Mouse (Mus musculus): Measurements from ENCODE around the gene Ralgapa2. TPM values are rescaled to one million over a fixed set of nuclear protein-coding genes. Genes with fewer than 3 reads are reported as not detected.

Gene Ralgapa2
- polyA plus RNA-seq, 1 experiment from 2014 or later = 7.8 TPM

DNA sequence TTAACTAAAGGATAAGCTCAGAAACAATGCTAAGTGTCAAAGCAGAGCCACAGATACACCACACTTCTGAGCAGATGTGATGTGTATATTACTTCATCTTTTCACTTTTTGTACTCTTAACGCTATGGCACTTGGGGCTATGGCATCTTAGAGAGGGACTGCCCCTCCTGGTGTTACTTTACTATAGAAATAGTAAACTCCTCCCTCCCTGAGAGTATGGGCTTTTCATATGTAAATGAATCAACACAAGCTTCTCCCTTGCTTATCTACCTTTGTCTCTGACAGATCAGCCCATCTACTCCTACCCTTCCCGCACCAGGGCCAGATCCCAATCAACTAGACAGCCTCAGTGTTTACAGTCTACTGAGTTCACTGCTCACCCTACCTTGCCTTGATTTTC is 111.4 kb downstream of the Ralgapa2 start:
- 53% methylated on average over 2 of the region's 2 CpGs for WGBS
- ATAC-seq = no peak
- Histone ChIP-seq H3K27me3 (replicated peaks; ENCODE audit: control insufficient read depth, insufficient read depth, low read length) (no peaks in the 10 kb centered on the region), H3K9me3 (ENCODE audit: control insufficient read depth, low read length) (no peaks in the 10 kb centered on the region), H3K4me3 (ENCODE audit: low read length) (no peak overlapping the region), H3K27ac (ENCODE audit: low read length) (no peak overlapping the region), H3K4me2 (ENCODE audit: low read depth, low read length) (no peak overlapping the region), H3K36me3 (ENCODE audit: control insufficient read depth, insufficient read depth, low read length) (no peaks in the 10 kb centered on the region), H3K4me1 (ENCODE audit: control insufficient read depth, insufficient read depth, low read length) (no peaks in the 10 kb centered on the region), H3K9ac (ENCODE audit: low read depth, low read length) (no peak overlapping the region)

DNA sequence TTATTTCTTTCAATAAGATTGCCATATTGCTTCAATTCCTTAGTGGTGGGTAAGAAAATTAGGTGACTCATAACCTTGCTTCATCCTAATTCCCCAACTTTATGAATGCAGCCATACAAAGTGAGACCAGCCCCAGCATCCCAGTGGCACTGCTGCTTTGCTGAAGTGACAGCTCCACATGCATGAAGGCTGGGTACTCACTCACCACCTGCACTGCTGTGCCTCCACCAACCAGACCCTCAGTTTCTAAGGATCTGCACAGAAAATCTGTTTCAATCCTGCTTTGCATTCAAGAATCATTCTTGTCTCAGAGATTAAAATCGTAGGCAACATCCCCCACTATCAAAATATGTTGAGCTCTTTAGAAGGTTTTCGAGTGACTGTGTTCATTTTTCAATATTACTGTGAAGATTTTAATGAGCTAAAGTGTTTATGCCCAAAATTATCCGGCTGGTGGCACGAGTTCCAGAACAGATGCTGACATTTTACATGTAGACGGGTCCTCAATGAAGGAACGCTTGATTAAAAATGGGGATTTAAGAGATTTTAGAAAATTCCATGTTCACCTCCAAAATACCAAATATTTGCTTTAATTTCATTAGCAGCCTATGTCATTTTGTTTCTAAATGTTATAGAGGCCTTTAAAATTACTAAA is 113.8 kb downstream of the Ralgapa2 start:
- H3K36me3 ChIP-seq (ENCODE audit: control insufficient read depth, insufficient read depth, low read length) = no peaks in the 10 kb centered on the region
- no peak for ATAC-seq
- H3K27me3 ChIP-seq (replicated peaks; ENCODE audit: control insufficient read depth, insufficient read depth, low read length) = no peaks in the 10 kb centered on the region
- no peaks in the 10 kb centered on the region for H3K9me3 ChIP-seq (ENCODE audit: control insufficient read depth, low read length)
- no peak overlapping the region for H3K4me3 ChIP-seq (ENCODE audit: low read length)
- WGBS = 90% methylated on average over 6 of the region's 6 CpGs
- H3K27ac ChIP-seq (ENCODE audit: low read length) = no peak overlapping the region
- no peaks in the 10 kb centered on the region for H3K4me1 ChIP-seq (ENCODE audit: control insufficient read depth, insufficient read depth, low read length)
- no peak overlapping the region for H3K4me2 ChIP-seq (ENCODE audit: low read depth, low read length)
- no peak overlapping the region for H3K9ac ChIP-seq (ENCODE audit: low read depth, low read length)

DNA sequence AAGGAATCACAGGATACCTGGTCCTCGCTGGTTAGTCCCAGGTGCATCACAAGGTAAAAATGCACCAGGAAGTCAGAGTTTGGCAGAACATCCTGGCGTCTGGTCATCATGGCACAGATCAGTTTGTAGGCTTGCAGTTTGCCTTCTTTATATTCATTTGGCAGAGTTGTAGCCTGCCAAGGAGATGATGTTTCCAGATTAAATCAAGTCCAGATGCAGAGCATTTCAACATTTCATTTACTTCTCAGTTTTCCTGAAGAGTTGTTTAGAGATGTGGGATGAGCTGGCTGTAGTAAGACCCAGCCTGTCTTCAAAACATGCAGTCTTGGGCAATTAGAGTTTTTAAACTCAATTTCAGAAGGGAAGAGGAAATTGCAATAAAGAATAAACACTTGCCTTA is 124.9 kb downstream of the Ralgapa2 start:
- no peak for ATAC-seq
- H3K9me3 ChIP-seq (ENCODE audit: control insufficient read depth, low read length) = no peaks in the 10 kb centered on the region
- no peak overlapping the region for H3K9ac ChIP-seq (ENCODE audit: low read depth, low read length)
- H3K4me1 ChIP-seq (ENCODE audit: control insufficient read depth, insufficient read depth, low read length) = no peaks in the 10 kb centered on the region
- H3K36me3 ChIP-seq (ENCODE audit: control insufficient read depth, insufficient read depth, low read length) = no peaks in the 10 kb centered on the region
- H3K27me3 ChIP-seq (replicated peaks; ENCODE audit: control insufficient read depth, insufficient read depth, low read length) = no peaks in the 10 kb centered on the region
- 78% methylated on average over 2 of the region's 2 CpGs for WGBS
- no peak overlapping the region for H3K27ac ChIP-seq (ENCODE audit: low read length)
- no peak overlapping the region for H3K4me2 ChIP-seq (ENCODE audit: low read depth, low read length)
- H3K4me3 ChIP-seq (ENCODE audit: low read length) = no peak overlapping the region

DNA sequence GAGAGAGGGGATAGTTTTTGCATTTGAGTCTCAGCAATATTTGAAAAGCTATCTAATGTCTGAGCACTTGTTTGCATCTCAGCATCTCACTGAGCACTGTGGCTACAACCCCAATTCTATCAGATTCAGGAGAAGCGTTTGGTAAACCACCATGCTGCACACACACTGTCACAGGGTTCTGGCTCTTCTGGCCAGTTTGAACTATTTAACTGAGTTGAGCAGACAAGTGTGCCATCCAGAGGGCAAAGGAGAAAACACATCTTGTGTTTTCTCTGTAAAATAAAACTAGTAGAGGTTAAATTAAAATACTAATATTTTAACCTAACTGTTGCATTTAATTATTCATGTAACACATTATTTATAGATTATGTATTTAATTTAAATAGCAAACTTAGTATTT is 127.6 kb downstream of the Ralgapa2 start:
- Histone ChIP-seq H3K36me3 (ENCODE audit: control insufficient read depth, insufficient read depth, low read length) (no peaks in the 10 kb centered on the region), H3K4me1 (ENCODE audit: control insufficient read depth, insufficient read depth, low read length) (no peaks in the 10 kb centered on the region), H3K27me3 (replicated peaks; ENCODE audit: control insufficient read depth, insufficient read depth, low read length) (no peaks in the 10 kb centered on the region), H3K9ac (ENCODE audit: low read depth, low read length) (no peak overlapping the region), H3K4me3 (ENCODE audit: low read length) (no peak overlapping the region), H3K9me3 (ENCODE audit: control insufficient read depth, low read length) (no peaks in the 10 kb centered on the region), H3K4me2 (ENCODE audit: low read depth, low read length) (no peak overlapping the region), H3K27ac (ENCODE audit: low read length) (no peak overlapping the region)
- ATAC-seq = no peak
- WGBS = 62% methylated on average over 1 of the region's 1 CpGs

DNA sequence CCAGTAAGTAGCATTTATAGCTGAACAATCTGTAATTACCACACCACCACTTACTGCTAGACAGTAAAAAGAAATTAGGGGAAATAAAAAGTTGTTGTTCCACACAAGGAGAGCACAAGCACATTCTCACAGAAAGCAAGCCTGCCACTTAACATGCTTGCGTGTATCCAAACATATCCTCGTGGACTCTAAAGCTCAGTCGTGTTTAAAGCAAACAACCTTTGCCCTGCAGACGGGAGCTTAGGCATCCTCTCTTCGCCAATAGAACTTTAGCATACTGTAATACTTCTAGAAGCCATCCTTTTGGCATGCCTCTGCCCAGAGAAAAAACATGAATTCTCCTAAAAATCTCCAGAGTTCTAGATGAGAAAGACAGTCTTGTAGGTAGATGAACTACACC is 135.9 kb downstream of the Ralgapa2 start:
- no peak overlapping the region for H3K4me2 ChIP-seq (ENCODE audit: low read depth, low read length)
- no peaks in the 10 kb centered on the region for H3K9me3 ChIP-seq (ENCODE audit: control insufficient read depth, low read length)
- H3K9ac ChIP-seq (ENCODE audit: low read depth, low read length) = no peak overlapping the region
- H3K27ac ChIP-seq (ENCODE audit: low read length) = no peak overlapping the region
- H3K27me3 ChIP-seq (replicated peaks; ENCODE audit: control insufficient read depth, insufficient read depth, low read length) = no peaks in the 10 kb centered on the region
- no peak overlapping the region for H3K4me3 ChIP-seq (ENCODE audit: low read length)
- no peak for ATAC-seq
- WGBS = 29% methylated on average over 5 of the region's 5 CpGs
- no peaks in the 10 kb centered on the region for H3K4me1 ChIP-seq (ENCODE audit: control insufficient read depth, insufficient read depth, low read length)
- H3K36me3 ChIP-seq (ENCODE audit: control insufficient read depth, insufficient read depth, low read length) = no peaks in the 10 kb centered on the region

DNA sequence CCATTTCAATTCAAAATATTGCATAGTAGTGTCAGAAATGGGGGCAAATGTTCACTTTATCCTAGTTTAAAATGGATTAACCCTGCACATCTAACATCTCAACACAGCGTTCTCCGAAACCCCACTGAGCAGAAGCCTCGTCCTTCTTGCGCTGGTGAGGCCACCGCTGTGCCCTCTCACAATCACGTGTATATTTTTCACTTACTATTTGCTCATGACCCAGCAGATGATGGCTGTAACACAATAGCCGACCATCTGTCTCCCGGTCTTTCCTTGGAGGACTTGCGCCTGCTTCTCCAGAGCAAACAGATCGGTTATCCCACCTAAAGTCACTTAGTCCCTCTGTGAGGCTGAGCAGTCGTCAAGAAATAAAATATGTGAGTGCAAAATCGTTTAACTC is 146.0 kb downstream of the Ralgapa2 start:
- Histone ChIP-seq H3K9ac (ENCODE audit: low read depth, low read length) (no peak overlapping the region), H3K4me1 (ENCODE audit: control insufficient read depth, insufficient read depth, low read length) (peaks cover 11% of the 10 kb centered on the region), H3K9me3 (ENCODE audit: control insufficient read depth, low read length) (no peaks in the 10 kb centered on the region), H3K36me3 (ENCODE audit: control insufficient read depth, insufficient read depth, low read length) (no peaks in the 10 kb centered on the region), H3K4me2 (ENCODE audit: low read depth, low read length) (no peak overlapping the region), H3K27ac (ENCODE audit: low read length) (no peak overlapping the region), H3K27me3 (replicated peaks; ENCODE audit: control insufficient read depth, insufficient read depth, low read length) (no peaks in the 10 kb centered on the region), H3K4me3 (ENCODE audit: low read length) (no peak overlapping the region)
- 0 out of 2 replicates have a peak, but pooled peaks have one; percentile 31 for ATAC-seq
- WGBS = 38% methylated on average over 12 of the region's 12 CpGs

DNA sequence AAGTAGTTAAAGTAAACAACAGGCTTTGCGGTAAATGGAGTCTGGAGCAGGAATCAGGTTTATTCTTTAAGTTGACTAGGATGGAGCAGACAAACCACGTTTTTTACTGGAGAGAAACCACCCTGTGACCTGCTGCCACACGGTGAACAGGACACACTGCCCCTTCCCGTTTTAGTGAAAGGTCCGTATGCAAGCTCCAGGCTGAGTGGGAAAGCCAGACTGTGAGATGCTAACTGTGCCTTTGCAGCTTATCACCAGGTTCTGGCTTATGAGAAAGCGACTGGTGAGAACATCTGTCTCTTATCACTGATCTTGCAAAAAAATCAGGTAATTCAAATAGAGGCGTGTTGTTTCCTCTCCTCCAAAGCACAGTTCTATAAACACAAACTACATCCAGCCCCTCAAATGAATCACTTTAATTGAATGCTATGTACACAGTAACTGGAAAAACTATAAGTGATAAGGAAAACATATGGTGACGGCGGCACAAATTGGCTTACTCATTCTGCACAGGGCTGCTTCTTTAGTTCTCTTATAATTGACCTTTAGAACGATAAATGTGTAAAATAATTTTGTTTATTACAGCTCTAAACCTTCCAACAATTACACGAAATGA is 146.7 kb downstream of the Ralgapa2 start:
- Histone ChIP-seq H3K36me3 (ENCODE audit: control insufficient read depth, insufficient read depth, low read length) (no peaks in the 10 kb centered on the region), H3K27me3 (replicated peaks; ENCODE audit: control insufficient read depth, insufficient read depth, low read length) (no peaks in the 10 kb centered on the region), H3K4me1 (ENCODE audit: control insufficient read depth, insufficient read depth, low read length) (peaks cover 11% of the 10 kb centered on the region), H3K9me3 (ENCODE audit: control insufficient read depth, low read length) (no peaks in the 10 kb centered on the region), H3K4me2 (ENCODE audit: low read depth, low read length) (no peak overlapping the region), H3K4me3 (ENCODE audit: low read length) (no peak overlapping the region), H3K9ac (ENCODE audit: low read depth, low read length) (no peak overlapping the region), H3K27ac (ENCODE audit: low read length) (no peak overlapping the region)
- peak; percentile 79 for ATAC-seq
- WGBS = 29% methylated on average over 11 of the region's 11 CpGs

DNA sequence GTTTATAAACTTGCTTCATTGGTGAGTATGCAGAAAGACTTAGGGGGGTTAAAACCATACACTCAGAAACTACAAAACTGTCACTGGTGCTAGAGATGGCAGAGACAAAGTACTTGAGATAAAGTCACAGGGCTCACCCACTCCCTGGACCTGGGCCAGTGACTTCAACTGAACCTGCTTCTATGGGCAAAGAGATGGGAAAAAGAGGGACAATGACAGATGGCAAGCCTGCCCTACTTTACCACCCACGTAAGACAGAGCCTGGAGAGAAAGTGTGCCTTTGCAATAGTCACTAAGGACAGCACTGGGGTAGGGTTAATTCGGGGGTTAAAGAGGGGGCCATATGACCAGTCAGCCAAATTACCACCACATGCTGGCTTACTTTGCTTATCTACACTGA is 148.7 kb downstream of the Ralgapa2 start:
- Histone ChIP-seq H3K4me3 (ENCODE audit: low read length) (no peak overlapping the region), H3K4me2 (ENCODE audit: low read depth, low read length) (no peak overlapping the region), H3K27ac (ENCODE audit: low read length) (no peak overlapping the region), H3K36me3 (ENCODE audit: control insufficient read depth, insufficient read depth, low read length) (no peaks in the 10 kb centered on the region), H3K9me3 (ENCODE audit: control insufficient read depth, low read length) (no peaks in the 10 kb centered on the region), H3K4me1 (ENCODE audit: control insufficient read depth, insufficient read depth, low read length) (peaks cover 11% of the 10 kb centered on the region), H3K9ac (ENCODE audit: low read depth, low read length) (no peak overlapping the region), H3K27me3 (replicated peaks; ENCODE audit: control insufficient read depth, insufficient read depth, low read length) (no peaks in the 10 kb centered on the region)
- ATAC-seq = no peak
- WGBS = 67% methylated on average over 2 of the region's 2 CpGs

DNA sequence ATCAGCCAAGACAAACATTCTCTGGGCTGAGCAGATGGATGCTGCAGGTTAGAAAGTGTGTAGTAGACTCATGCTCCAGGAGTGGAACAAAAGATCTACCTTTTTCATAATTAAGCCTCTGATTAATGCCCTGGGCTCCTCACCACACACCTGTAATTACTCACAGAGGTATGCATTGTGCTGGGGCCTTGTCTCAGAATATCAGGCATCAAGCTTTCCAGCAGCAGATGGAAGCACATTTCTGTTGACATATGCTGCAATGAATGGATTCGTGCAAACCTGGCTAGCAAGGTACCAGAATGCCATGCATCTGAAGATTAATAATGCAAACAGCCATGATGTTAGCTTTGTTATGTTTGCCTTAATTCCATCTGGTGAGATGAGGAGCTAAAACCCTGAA is 149.2 kb downstream of the Ralgapa2 start:
- no peak overlapping the region for H3K9ac ChIP-seq (ENCODE audit: low read depth, low read length)
- H3K4me3 ChIP-seq (ENCODE audit: low read length) = no peak overlapping the region
- 51% methylated on average over 1 of the region's 1 CpGs for WGBS
- H3K4me2 ChIP-seq (ENCODE audit: low read depth, low read length) = no peak overlapping the region
- ATAC-seq = peak; percentile 26; the same call in 1 of the 2 replicates
- no peak overlapping the region for H3K27ac ChIP-seq (ENCODE audit: low read length)
- peaks cover 11% of the 10 kb centered on the region for H3K4me1 ChIP-seq (ENCODE audit: control insufficient read depth, insufficient read depth, low read length)
- H3K27me3 ChIP-seq (replicated peaks; ENCODE audit: control insufficient read depth, insufficient read depth, low read length) = no peaks in the 10 kb centered on the region
- no peaks in the 10 kb centered on the region for H3K36me3 ChIP-seq (ENCODE audit: control insufficient read depth, insufficient read depth, low read length)
- H3K9me3 ChIP-seq (ENCODE audit: control insufficient read depth, low read length) = no peaks in the 10 kb centered on the region

DNA sequence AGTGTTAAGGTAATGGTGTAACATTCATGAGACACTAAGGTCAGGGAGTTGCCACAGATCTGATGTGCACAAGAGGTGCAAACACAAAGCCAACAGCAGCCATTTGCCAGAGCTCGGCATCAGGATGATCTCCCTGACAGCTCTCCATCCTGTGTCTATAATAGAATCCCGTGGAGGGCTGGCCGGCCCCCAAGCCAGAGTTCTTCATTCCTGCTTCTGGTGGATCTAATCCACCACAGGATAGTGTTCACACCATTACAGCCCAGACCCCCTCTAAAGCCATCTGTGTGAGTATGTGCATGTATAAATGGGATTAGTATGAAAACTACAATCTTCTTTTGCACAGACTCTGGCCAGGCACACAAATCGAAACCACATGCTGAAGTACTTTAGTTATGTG is 150.2 kb downstream of the Ralgapa2 start:
- Histone ChIP-seq H3K4me3 (ENCODE audit: low read length) (no peak overlapping the region), H3K27ac (ENCODE audit: low read length) (no peak overlapping the region), H3K4me2 (ENCODE audit: low read depth, low read length) (no peak overlapping the region), H3K9ac (ENCODE audit: low read depth, low read length) (no peak overlapping the region), H3K27me3 (replicated peaks; ENCODE audit: control insufficient read depth, insufficient read depth, low read length) (no peaks in the 10 kb centered on the region), H3K36me3 (ENCODE audit: control insufficient read depth, insufficient read depth, low read length) (no peaks in the 10 kb centered on the region), H3K4me1 (ENCODE audit: control insufficient read depth, insufficient read depth, low read length) (peaks cover 11% of the 10 kb centered on the region), H3K9me3 (ENCODE audit: control insufficient read depth, low read length) (no peaks in the 10 kb centered on the region)
- no peak for ATAC-seq
- WGBS = 78% methylated on average over 4 of the region's 4 CpGs
